Mouse (Mus musculus) CH12.LX (cell line): ENCODE measurements around the gene Anapc7. TPM values are rescaled to one million over a fixed set of nuclear protein-coding genes. Genes with fewer than 3 reads are reported as not detected.

Experiments used
- DNase-seq: peaks from one replicate; pipeline ENCODE4 v3.0.0-alpha.2; 2013; ENCODE audit errors: extremely low read depth
- H3K27ac ChIP-seq: 2 replicates; pipeline ENCODE4 v1.5.1; 2012; ENCODE audit warnings: low read depth, mild to moderate bottlenecking, control low read depth, moderate library complexity; ENCODE audit not compliant: insufficient read depth
- H3K27me3 ChIP-seq: replicated peaks from 2 replicates; pipeline ENCODE3; 2012; ENCODE audit warnings: inconsistent platforms
- H3K36me3 ChIP-seq, 2 experiments: replicated peaks in 1 of 2; 2 replicates each; pipeline versions ENCODE3 to v1.6.1; 2012; ENCODE audit warnings: inconsistent platforms in 1 of 2, low read length in 1 of 2, mild to moderate bottlenecking in 1 of 2, mixed read lengths in 1 of 2, moderate library complexity in 1 of 2; ENCODE audit not compliant: control insufficient read depth in 1 of 2, insufficient read depth in 1 of 2
- H3K4me1 ChIP-seq, 2 experiments: 2 replicates each; pipeline ENCODE4 v1.6.1; 2012; ENCODE audit warnings: inconsistent platforms in 1 of 2, moderate library complexity in 1 of 2; ENCODE audit not compliant: insufficient read depth in 2 of 2, control insufficient read depth in 1 of 2
- H3K4me2 ChIP-seq: 2 replicates; pipeline ENCODE4 v1.6.1; 2012; ENCODE audit warnings: low read depth, mild to moderate bottlenecking, control low read depth; ENCODE audit not compliant: poor library complexity, insufficient read depth, severe bottlenecking
- H3K4me3 ChIP-seq, 3 experiments: fragments of 150-350 bp in 1 of 3; sonication (generic) in 1 of 3; replicated peaks in 1 of 3; 2 replicates each; pipeline versions ENCODE3 to v1.5.1; 2011 to 2012; ENCODE audit warnings: low read depth in 2 of 3, low read length in 2 of 3, mild to moderate bottlenecking in 2 of 3, moderate library complexity in 2 of 3, control low read depth in 1 of 3, improper control_type of control experiment in 1 of 3, inconsistent platforms in 1 of 3, mixed read lengths in 1 of 3; ENCODE audit not compliant: poor library complexity in 1 of 3
- H3K79me2 ChIP-seq: replicated peaks from 2 replicates; pipeline ENCODE4 v1.6.1; 2012; ENCODE audit warnings: mild to moderate bottlenecking, moderate library complexity; ENCODE audit not compliant: control insufficient read depth, poor library complexity, insufficient read depth, severe bottlenecking; ENCODE audit errors: extremely low read depth
- H3K9ac ChIP-seq: 2 replicates; pipeline ENCODE4 v1.6.1; 2012; ENCODE audit warnings: low read depth, mild to moderate bottlenecking, control low read depth, moderate library complexity; ENCODE audit not compliant: insufficient read depth
- H3K9me3 ChIP-seq: replicated peaks from 2 replicates; pipeline ENCODE3; 2012; ENCODE audit warnings: low read length, inconsistent platforms, mixed read lengths
- CHD1 ChIP-seq: IDR thresholded peaks from 2 replicates; pipeline ENCODE4 v1.6.1; 2012; ENCODE audit warnings: low read depth, low read length, improper control_type of control experiment, inconsistent platforms
- CHD2 ChIP-seq: IDR thresholded peaks from 2 replicates; pipeline ENCODE4 v1.6.1; 2011; ENCODE audit warnings: low read length, improper control_type of control experiment
- CTCF ChIP-seq, 2 experiments: IDR thresholded peaks in 1 of 2; conservative IDR thresholded peaks in 1 of 2; 2 replicates each; pipeline ENCODE4 v1.5.1; 2011 to 2012; ENCODE audit warnings: low read depth in 2 of 2, low read length in 2 of 2, improper control_type of control experiment in 1 of 2, inconsistent platforms in 1 of 2, mild to moderate bottlenecking in 1 of 2, moderate library complexity in 1 of 2
- ELF1 ChIP-seq: IDR thresholded peaks from 2 replicates; pipeline ENCODE4 v1.6.1; 2014; ENCODE audit warnings: low read depth, mild to moderate bottlenecking, inconsistent platforms, low read length, improper control_type of control experiment
- JUN ChIP-seq: IDR thresholded peaks from 2 replicates; pipeline ENCODE4 v1.6.1; 2011; ENCODE audit warnings: low read depth, mild to moderate bottlenecking, low read length, improper control_type of control experiment, moderate library complexity; ENCODE audit not compliant: insufficient read depth
- KAT2A ChIP-seq: IDR thresholded peaks from 2 replicates; pipeline ENCODE4 v1.6.1; 2012; ENCODE audit warnings: low read length, improper control_type of control experiment, inconsistent platforms; ENCODE audit not compliant: insufficient replicate concordance
- MAFK ChIP-seq: IDR thresholded peaks from 2 replicates; pipeline ENCODE4 v1.6.1; 2011; ENCODE audit warnings: low read length, improper control_type of control experiment; ENCODE audit not compliant: insufficient replicate concordance
- MAZ ChIP-seq: IDR thresholded peaks from 2 replicates; pipeline ENCODE4 v1.6.1; 2012; ENCODE audit warnings: low read depth, mild to moderate bottlenecking, inconsistent platforms, low read length, improper control_type of control experiment, moderate library complexity
- MEF2A ChIP-seq: IDR thresholded peaks from 2 replicates; pipeline ENCODE4 v1.6.1; 2014; ENCODE audit warnings: low read depth, mild to moderate bottlenecking, inconsistent platforms, low read length, improper control_type of control experiment, borderline replicate concordance
- MYC ChIP-seq: IDR thresholded peaks from 2 replicates; pipeline ENCODE4 v1.6.1; 2011; ENCODE audit warnings: low read depth, mild to moderate bottlenecking, improper control_type of control experiment, low read length
- NRF1 ChIP-seq: IDR thresholded peaks from 2 replicates; pipeline ENCODE4 v1.6.1; 2014; ENCODE audit warnings: low read depth, mild to moderate bottlenecking, inconsistent platforms, low read length, improper control_type of control experiment, moderate library complexity
- RAD21 ChIP-seq: IDR thresholded peaks from 2 replicates; pipeline ENCODE4 v1.6.1; 2011; ENCODE audit warnings: low read depth, mild to moderate bottlenecking, low read length, improper control_type of control experiment, moderate library complexity
- RCOR1 ChIP-seq: conservative IDR thresholded peaks from 2 replicates; pipeline ENCODE4 v1.6.1; 2012; ENCODE audit warnings: low read depth, mild to moderate bottlenecking, inconsistent platforms, low read length, improper control_type of control experiment
- TBP ChIP-seq: conservative IDR thresholded peaks from 2 replicates; pipeline ENCODE4 v1.6.1; 2011; ENCODE audit warnings: low read depth, low read length, improper control_type of control experiment
- UBTF ChIP-seq: IDR thresholded peaks from 2 replicates; pipeline ENCODE4 v1.6.1; 2012; ENCODE audit warnings: low read depth, mild to moderate bottlenecking, inconsistent platforms, low read length, improper control_type of control experiment, moderate library complexity
- USF2 ChIP-seq: conservative IDR thresholded peaks from 2 replicates; pipeline ENCODE4 v1.6.1; 2011; ENCODE audit warnings: low read depth, low read length, improper control_type of control experiment
- ZKSCAN1 ChIP-seq: IDR thresholded peaks from 2 replicates; pipeline ENCODE4 v1.6.1; 2012; ENCODE audit warnings: low read depth, inconsistent platforms, low read length, improper control_type of control experiment, borderline replicate concordance
- dilution Hi-C: fragments of 300-500 bp; cut with MboI; formaldehyde crosslinking; loops from 2 replicates; pipeline ENCODE4 v1.14.3; 2020; ENCODE audit warnings: low sequenced_read_pairs; ENCODE audit not compliant: extremely low pct_unique_long_range_greater_than_20kb, extremely low pct_ligation_motif_present
- in situ Hi-C: fragments of 300-500 bp; cut with MboI; formaldehyde crosslinking; loops from 3 replicates; pipeline ENCODE4 v1.14.3; 2019; ENCODE audit warnings: low sequenced_read_pairs, low pct_ligation_motif_present, low pct_unique_long_range_greater_than_20kb, mixed read lengths
- polyA plus RNA-seq: library from polyadenylated mRNA; unstranded; fragments of >175 nt; gene quantifications from 2 replicates; pipeline ENCODE4 v1.2.1, GENCODE M21; 2012; ENCODE audit warnings: low read depth; ENCODE audit not compliant: insufficient read length
- total RNA-seq, 2 experiments: library from RNA; depleted of rRNA; stranded (reverse); fragments of 300-350 nt in 1 of 2; fragments of >200 nt in 1 of 2; gene quantifications; 2 replicates each; pipeline ENCODE4 v1.2.3; 2012 to 2014

Gene Anapc7
- total RNA-seq (2012; rRNA removed) (36.6 and 39.4 TPM in 2 replicates), total RNA-seq (2014; rRNA removed) (21.3 and 21.9 TPM in 2 replicates), polyA plus RNA-seq (43.3 and 45.4 TPM in 2 replicates)

DNA sequence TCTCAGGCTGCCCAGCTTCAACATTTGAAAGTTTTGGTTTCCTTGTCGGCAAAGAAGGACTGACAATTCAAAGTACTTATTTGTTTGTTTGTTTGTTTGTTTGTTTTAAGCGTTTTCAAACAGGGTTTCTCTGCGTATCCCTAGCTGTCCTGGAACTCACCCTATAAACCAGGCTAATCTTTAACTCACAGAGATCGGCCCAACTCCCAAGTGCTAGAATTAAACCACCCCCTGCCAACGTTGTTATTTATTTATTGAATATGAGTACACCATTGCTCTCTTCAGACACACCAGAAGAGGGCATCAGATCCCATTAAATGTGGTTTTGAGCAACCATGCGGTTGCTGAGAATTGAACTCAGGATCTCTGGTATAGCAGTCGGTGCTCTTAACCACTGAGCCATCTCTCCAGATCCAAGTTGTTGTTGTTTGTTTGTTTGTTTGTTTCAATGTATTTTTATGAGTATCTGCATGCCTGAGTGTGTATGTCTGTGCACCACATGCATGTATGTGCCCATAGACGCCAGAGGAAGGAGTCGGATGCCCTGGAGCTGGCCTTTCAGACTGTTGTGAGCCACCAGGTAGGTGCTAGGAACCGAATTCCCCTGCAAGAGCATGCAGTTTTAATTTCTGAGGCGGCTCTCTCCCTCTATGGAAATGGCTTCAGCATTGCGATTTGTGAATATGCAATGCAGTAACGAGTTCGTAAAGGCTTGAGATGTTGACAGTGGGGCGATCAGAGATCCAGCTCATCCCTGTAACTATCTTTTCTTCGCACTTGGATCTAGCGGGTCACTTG lies at the start of gene Anapc7:
Anapc7 (plus strand) TSS at position 423 of the 798 bp plus-strand sequence.
- dilution Hi-C loops = no loop called here
- peaks cover 17% of the 10 kb centered on the region for H3K79me2 ChIP-seq
- peaks cover 0 to 15% of the 10 kb centered on the region in 2 experiments for H3K36me3 ChIP-seq
- H3K4me2 ChIP-seq = peak within 1 kb of the TSS; percentile 97
- no peak for TF ChIP-seq USF2
- no peak for TF ChIP-seq MEF2A
- no peak for TF ChIP-seq KAT2A
- no peak for TF ChIP-seq MAFK
- no peak for TF ChIP-seq UBTF
- 0 out of 2 replicates have a peak, but pooled peaks have one; percentile 25 for TF ChIP-seq MAZ
- TF ChIP-seq RAD21 = peak; percentile 5; the same call in 1 of the 2 replicates
- TF ChIP-seq MYC = peak; percentile 42; the same call in 1 of the 2 replicates
- peak in 1 of 2 experiments; percentile 41; a peak in 2 of 4 replicates for TF ChIP-seq CTCF (conservative IDR thresholded peaks at IDR 0.05 in 1 of 2, IDR thresholded peaks at IDR 0.05 in 1 of 2; ENCODE audit: low read depth in 2 of 2, low read length in 2 of 2)
- TF ChIP-seq ELF1 = no peak
- no peak for TF ChIP-seq NRF1
- TF ChIP-seq CHD1 = 0 out of 2 replicates have a peak, but pooled peaks have one; percentile 51
- 0 out of 2 replicates have a peak, but pooled peaks have one; percentile 38 for TF ChIP-seq RCOR1
- no peak for TF ChIP-seq CHD2
- no peak for TF ChIP-seq JUN
- TF ChIP-seq TBP = no peak
- no peak for TF ChIP-seq ZKSCAN1
- H3K9ac ChIP-seq = peak within 1 kb of the TSS; percentile 82
- no peaks in the 10 kb centered on the region for H3K27me3 ChIP-seq
- in situ Hi-C loops = no loop called here
- H3K27ac ChIP-seq = peak within 1 kb of the TSS; percentile 56
- peak; percentile 37 for DNase-seq
- H3K4me3 ChIP-seq = peak within 1 kb of the TSS; percentile 94 to 98 (median 95)
- H3K9me3 ChIP-seq = no peaks in the 10 kb centered on the region
- H3K4me1 ChIP-seq = peaks cover 6 to 20% of the 10 kb centered on the region in 2 experiments; a peak in 3 of 4 replicates
